Mouse (Mus musculus): ENCODE results near the gene Rgl1.

Gene Rgl1

GRCm38 (mm10) chr1:152549061-152549738, 217.0 kb downstream of the Rgl1 start:
- no peak for DNase-seq (ENCODE audit: low read depth, low spot score)

- no peak for DNase-seq (ENCODE audit: low read depth, low spot score)
These were observed 222.5 kb downstream of the Rgl1 start for GRCm38 (mm10) chr1:152543449-152544159.

GRCm38 (mm10) chr1:152542747-152543378, 223.3 kb downstream of the Rgl1 start:
- DNase-seq (ENCODE audit: low read depth, low spot score): no peak

- no peak for DNase-seq (ENCODE audit: low read depth, low spot score)
These were observed 225.8 kb downstream of the Rgl1 start for GRCm38 (mm10) chr1:152540304-152540887.

- no peak for DNase-seq (ENCODE audit: low read depth, low spot score)
These were observed 227.3 kb downstream of the Rgl1 start for GRCm38 (mm10) chr1:152538817-152539216.

GRCm38 (mm10) chr1:152537186-152537585, 229.0 kb downstream of the Rgl1 start:
- DNase-seq (ENCODE audit: low read depth, low spot score): no peak

- no peak for DNase-seq (ENCODE audit: low read depth, low spot score)
These were observed 229.6 kb downstream of the Rgl1 start for GRCm38 (mm10) chr1:152536416-152537018.

GRCm38 (mm10) chr1:152534531-152534930, 231.6 kb downstream of the Rgl1 start:
- no peak for DNase-seq (ENCODE audit: low read depth, low spot score)

GRCm38 (mm10) chr1:152531498-152531897, 234.7 kb downstream of the Rgl1 start:
- no peak for DNase-seq (ENCODE audit: low read depth, low spot score)

GRCm38 (mm10) chr1:152528778-152529177, 237.4 kb downstream of the Rgl1 start:
- no peak for DNase-seq (ENCODE audit: low read depth, low spot score)

- no peak for DNase-seq (ENCODE audit: low read depth, low spot score)
These were observed 237.9 kb downstream of the Rgl1 start for GRCm38 (mm10) chr1:152528214-152528613.

- no peak for DNase-seq (ENCODE audit: low read depth, low spot score)
These were observed 240.0 kb downstream of the Rgl1 start for GRCm38 (mm10) chr1:152526154-152526553.

GRCm38 (mm10) chr1:152524987-152525648, 241.0 kb downstream of the Rgl1 start:
- DNase-seq (ENCODE audit: low read depth, low spot score): peak; percentile 66

GRCm38 (mm10) chr1:152524098-152524892, 241.9 kb downstream of the Rgl1 start:
- no peak for DNase-seq (ENCODE audit: low read depth, low spot score)

- DNase-seq (ENCODE audit: low read depth, low spot score): no peak
These were observed 242.9 kb downstream of the Rgl1 start for GRCm38 (mm10) chr1:152523292-152523691.

GRCm38 (mm10) chr1:152522226-152522625, 243.9 kb downstream of the Rgl1 start:
- DNase-seq (ENCODE audit: low read depth, low spot score): no peak

GRCm38 (mm10) chr1:152520798-152521575, 245.2 kb downstream of the Rgl1 start:
- DNase-seq (ENCODE audit: low read depth, low spot score): no peak

- no peak for DNase-seq (ENCODE audit: low read depth, low spot score)
These were observed 247.2 kb downstream of the Rgl1 start for GRCm38 (mm10) chr1:152518971-152519370.

- DNase-seq (ENCODE audit: low read depth, low spot score): no peak
These were observed 249.0 kb downstream of the Rgl1 start for GRCm38 (mm10) chr1:152517057-152517570.

- no peak for DNase-seq (ENCODE audit: low read depth, low spot score)
These were observed 251.9 kb downstream of the Rgl1 start for GRCm38 (mm10) chr1:152514256-152514655.
